Mouse (Mus musculus) CD4-positive, CD25-positive, alpha-beta regulatory T cell, adult 2 months (primary cell): ENCODE measurements around the gene Unkl.
"Not testable (repeated sequence)": the region's sequence is repeated elsewhere in the genome, so short reads cannot be mapped to it uniquely, and the experiment has no call there.

ENCODE experiments used
- DNase-seq: peaks from one replicate; pipeline ENCODE4 v3.0.0-alpha.2; 2012; ENCODE audit warnings: low read depth, low spot score

The Unkl gene

DNA sequence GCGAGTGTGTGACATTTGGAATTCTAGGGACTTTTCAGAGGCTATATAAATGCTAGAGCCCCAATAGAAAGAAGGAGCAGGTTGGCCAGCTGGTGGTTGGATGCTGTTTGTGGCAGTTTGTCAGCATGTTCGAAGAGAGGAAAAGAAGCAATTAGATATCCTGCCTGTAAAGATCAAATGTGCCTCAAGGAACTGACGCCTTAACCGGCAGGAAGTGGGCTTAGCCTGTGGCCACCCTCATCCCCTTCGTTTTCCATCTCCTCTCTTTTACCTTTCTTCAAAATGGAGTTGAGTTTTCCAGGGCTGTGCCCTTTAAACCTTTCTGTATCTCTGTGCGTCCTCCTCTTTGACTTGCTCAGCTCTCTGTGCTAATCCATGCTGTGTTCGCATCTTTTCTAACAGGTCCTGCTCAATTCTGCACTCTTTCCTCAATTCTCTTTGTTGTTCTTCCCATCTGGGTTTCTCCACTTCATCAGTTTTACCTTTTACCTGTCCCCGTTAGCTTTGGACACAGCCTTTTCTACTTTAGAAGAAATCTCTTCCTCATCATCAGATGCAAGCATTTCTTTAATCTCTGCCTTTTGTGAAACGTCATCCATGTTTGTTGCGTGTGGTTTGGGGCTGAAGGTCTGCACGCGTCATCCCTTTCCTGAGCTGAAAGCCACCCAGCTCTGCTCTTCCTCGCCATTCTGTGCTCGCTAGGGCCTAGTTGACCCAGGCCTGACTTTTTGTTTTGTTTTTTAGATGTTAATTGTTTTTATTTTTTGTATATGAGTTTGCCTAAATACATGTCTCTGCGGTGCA is 31.5 kb downstream of the Unkl start:
- peak; percentile 40 for DNase-seq

DNA sequence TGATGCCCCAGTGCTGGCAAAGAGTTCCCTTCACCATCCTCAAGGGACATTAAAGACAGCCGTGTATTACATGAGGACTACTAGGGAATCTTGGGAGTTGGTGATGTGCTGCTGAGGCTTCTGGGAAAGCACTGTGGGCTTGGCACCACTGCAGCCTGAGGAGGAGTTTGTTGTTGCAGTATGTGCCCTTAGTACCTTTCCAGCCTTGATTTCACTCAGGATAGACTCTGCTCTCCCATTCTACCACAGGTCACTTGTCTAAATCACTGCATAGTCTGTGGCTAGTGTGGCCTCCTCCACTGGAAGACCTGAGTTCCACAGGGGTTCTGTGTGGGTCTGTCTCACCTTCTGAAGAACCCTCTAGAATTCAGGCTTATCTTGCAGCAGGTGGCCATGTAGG is 32.5 kb downstream of the Unkl start:
- DNase-seq = no peak

DNA sequence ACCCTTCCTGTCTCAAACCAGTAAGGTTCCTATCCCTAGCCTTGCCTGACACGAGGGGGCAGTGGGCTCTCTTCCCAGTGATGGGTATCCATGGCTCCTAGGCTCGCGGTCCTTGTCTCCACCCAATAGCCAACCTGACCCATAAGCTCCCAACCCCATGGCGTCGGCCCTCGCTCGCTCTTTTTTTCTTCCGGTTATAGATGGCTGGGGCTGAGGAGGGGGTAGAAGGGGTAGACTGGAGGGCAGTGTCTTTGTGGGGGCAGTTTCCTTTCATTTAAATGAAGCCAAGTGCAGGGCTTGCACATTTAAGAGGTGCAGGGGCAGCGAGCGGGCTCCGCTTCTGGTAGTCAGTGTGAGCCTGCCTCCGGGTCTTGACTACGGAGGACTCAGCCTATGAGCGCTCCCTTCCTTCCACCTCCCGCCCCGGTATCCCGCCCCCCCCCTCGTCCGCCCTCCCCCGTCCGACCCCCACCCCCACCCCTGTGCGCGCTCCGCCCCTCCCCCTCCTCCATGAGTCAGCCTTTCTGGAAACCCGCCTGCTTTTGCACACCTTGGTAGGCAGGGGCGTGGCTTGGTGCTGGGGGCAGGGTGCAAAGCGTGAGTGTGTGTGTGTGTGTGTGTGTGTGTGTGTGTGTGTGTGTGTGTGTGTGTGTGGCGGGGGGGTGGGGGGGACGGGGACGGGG is 33.8 kb downstream of the Unkl start:
- DNase-seq = peak; percentile 88

DNA sequence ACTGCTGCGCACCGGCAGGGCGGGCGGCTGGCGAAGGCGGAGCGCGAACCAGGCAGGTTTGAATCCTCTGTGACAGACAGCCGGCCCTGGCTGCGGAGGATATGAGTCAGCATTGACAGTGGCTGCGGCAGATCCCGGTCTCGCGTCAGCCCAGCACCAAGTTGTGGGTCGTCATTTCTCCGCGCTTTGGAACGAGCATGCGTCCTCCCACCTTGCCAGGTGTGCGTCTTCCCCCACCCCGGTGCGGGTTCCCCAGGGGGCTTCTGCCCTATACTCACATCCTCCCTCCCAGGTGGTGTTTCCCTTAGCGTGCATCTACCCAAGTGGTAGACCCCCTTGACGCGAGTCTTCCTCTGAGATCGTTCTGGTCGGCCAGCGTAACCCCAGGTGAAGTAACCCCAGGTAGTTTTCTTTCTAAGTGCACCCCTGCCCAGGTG is 34.3 kb downstream of the Unkl start:
- DNase-seq = peak; percentile 55

DNA sequence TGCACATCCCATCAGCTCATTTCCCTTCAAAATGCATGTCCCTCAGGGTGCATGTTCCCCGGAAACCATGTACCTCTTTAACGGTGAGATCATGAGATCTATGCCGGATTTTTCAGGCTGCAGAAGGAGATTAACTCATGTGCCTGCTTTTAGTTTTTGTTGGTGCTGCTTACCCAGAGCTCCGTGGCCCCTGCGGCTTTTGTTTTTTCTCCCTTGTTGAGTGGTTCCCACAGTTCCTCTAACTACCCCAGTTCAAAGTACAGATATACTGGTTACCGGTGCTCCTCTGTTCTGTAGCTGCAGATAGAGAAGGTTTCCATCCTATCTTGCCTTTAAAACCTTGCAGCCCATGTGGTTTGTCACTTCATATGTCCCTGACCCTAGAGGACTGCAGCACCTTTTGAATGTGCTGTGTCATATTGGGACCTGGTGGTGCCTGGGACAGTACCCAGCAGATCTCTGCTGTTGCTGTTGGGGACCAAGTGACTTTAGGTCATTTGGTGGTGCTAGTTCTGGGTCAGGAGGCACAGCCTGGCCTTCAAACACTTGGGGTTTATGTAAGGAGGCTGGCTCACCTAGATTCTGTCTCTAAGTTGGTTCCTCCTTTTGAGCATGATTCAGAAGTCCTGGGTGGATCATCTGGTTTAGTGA is 34.9 kb downstream of the Unkl start:
- peak; percentile 39 for DNase-seq

DNA sequence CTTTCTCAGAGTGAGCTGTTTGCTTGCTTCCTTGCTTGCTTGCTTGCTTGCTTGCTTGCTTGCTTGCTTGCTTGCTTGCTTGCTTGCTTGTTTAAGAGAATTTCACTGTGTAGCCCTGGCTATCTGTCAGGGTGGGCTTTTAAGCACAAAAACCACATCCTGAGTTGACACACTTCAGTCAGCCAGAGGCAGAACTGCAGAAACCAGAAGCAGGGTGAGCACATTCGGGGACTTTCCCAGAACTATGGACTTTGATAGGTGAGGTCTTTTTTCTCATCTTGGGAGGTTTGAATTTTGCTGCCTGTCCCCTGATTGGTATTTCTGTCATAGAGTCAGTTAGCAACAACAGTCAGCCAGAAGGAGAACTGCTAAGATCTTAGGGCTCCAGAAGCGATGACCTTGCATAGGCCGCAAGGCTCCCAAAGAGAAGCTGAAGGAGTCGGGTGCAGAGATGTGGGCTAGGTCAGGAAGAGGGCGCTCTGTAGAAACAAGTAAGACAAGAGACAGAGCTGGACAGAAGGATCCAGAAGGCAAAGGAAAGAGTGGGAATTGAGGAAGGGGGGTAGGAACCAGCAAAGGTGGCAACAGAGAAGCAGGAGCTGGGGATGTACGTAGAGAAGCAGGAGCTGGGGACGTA is 36.5 kb downstream of the Unkl start:
- peak; percentile 78 for DNase-seq

DNA sequence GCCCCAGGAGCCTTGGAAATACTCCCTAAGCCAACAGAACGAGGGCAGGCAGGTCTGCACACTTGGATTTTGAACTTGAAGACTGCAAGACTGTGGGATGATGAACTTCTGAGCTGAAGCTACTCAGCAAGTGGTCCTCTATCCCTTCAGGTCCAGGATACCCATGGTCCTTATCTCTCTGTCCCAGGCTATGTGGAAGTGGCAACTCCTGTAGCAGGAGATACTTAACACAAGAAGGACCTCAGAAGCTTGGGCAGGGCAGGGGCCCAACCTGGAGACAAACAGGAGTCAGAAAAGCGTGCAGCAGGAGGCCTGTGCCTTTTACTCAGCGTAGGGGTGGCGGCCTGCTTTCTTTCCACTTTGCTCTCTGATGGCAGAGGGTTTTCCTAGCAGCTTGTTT is 37.5 kb downstream of the Unkl start:
- no peak for DNase-seq

DNA sequence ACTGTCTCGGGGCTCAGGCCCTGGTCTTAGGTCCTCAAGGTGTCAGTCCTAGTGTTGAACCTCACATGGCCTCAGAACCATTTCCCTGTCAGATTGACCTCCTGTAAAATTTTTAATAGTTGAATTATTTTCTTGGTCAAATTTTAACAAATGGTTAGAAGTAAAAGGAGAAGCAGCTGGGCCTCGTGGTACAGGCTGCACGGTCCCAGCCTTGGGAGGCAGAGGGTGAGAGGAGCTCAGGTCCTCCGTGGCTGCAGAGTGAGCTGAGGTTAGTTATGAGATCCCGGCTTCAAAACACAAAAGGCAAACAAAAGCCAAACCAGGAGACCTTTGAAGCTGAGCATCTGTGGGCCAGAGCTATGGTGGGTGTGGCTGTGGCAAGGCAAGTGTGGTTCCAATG is 39.8 kb downstream of the Unkl start:
- DNase-seq = no peak

DNA sequence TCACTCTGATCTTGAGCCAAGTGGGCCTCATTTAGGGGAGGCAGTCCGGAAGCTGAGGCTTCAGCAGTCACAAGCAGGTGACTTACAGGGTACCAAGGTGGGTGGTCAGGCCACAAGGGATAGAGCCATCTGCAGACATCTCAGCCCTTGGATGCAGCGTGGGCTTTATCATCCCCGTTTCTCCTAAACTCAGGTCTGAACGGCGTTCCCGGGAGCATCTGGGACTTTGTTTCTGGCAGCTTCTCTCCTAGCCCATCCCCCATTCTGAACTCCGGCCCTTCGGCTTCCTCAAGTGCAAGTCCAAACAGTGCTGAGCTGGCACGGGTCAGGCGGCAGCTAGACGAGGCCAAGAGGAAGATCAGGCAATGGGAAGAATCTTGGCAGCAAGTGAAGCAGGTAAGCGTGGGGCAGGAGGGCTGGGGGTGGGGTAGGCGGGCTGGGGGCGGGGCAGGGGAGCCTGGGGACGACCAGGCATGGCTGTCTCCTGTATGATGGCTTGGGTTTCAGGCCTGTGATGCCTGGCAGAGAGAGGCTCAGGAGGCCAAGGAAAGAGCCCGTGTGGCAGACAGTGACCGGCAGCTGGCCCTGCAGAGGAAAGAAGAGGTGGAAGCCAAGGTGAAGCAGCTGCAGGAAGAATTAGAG is 41.9 kb downstream of the Unkl start:
- not testable (repeated sequence) for DNase-seq

DNA sequence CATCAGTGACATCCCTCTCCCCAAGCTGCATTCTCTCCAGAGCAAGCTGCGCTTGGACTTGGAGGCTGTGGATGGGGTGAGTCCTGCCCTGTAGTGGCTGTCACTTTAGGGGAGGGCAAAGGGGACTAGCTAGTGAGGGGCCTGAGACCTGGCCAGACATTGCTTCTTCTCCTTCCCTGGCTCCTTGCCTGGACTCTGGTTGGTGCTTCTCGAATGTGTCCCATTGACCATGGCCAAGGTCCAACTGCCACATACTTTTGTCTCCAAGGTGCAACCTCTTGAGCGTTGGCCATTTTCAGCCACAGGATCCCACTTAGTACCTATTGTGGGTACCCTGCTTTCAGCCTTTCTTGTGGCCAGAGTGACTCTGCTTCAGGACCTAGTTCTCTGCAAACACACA is 42.5 kb downstream of the Unkl start:
- no peak for DNase-seq

DNA sequence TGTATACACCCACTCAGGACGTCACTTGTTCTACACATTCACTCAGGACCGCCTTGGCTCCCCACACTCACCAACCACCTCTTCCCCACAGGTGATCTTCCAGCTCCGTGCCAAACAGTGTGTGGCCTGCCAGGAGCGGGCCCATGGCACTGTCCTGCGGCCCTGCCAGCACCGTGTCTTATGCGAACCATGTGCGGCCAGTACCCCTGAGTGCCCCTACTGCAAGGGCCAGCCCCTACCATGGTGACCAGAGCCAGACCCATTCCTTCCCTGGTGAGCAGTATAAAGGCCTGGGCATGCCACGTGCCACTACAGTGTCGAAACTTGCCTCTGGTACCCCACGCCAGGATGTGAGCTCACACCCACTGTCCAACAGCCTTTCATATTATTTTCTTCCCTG is 43.4 kb downstream of the Unkl start:
- DNase-seq = not testable (repeated sequence)

DNA sequence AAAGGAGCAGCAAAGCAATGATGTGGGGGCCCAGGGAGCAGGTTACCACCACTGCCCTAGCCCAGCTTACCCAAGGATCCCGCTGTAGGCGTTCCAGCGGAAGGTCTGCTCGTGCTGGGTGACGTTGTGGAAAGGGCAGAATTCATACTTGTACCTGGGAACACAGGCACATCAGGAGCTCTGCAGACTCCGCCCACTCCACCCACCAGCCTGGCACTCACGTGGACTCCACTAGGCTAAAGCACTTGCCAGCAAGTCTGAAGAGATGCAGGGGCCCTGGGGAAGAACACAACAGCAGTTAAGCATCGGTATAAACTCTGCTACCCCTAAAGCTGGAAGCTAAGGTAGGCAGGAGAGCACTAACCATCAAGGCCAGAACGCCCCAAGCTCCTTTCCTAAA is 47.4 kb downstream of the Unkl start:
- DNase-seq = no peak

DNA sequence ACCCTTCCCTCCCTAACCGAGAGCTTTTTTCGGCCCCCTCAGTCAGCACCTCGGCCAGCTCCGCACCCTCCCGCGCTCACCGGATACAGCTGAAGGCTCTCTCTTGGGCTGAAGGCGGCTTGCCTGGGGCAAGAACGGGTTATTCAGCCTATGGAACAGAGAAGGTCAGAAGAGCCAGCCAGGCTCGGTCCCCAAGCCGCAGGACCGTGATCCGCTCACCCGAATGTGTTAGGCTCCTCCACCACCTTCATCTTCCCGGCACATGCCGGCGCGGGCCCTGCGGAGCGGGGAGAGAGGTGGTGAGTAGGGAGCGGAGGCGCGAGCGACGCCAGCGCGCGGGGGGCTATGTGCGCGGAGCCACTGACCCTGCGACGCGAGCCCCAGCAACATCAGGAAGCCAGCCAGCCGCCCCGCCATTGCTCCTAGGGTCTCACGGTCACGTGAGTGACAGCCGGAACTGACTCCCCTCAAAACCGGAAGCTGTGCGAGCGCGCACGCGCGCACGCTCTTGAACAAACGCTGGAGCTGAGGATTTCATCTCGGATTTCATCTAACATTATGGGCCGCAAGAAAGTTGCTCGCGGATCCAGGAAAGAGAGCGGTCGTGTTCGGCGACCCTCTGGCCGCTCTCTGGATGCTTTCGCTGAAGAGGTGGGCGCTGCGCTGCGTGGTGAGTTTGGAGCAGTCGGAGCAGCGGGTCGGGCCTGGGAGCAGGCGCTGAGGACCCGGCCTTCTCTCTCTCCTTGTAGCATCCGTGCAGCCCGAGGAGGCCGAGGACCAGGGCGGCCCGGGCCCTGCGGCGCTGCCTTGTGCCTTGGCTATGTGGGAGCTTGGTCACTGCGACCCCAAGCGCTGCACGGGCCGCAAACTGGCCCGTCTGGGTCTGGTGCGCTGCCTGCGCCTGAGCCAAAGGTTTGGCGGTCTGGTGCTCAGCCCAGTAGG is 51.8 kb downstream of the Unkl start, which contains the start of the genes Gnptg and Tsr3:
TSS of gene Gnptg (minus strand) at position 430 of the 942 bp plus-strand sequence.
TSS of gene Tsr3 (plus strand) at position 476 of the 942 bp plus-strand sequence.
- peak; percentile 92 for DNase-seq

DNA sequence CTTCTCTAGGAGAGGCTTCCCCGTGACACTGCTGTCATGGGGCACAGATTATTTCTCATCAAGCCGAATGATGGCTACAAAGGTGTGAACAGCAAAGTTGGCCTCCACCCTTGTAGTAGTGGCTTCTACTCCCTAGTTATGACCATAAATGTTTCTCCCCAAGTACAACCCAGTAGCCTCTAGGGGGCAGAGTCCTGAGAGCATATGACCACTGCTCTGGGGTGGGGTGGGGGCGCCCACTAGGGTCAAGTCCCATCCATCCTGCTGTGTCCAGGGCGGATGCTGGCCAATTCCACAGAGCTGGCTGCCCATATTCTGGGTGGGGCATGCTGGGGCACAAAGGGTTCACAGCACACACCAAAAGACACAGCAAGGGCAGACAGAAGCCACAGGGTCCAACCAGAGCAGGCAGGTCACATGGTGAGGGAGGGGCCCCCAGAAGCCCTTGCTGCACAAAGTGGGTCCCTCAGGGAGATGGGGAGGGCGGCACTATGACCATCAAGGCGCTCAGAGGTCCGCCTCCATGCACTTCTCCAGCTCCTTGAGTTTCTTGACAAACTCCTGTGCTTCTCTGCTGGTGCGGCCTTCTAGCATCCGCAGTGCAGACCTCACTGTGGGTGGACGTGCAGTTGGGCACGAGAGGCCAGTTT is 55.1 kb downstream of the Unkl start:
- DNase-seq = no peak

DNA sequence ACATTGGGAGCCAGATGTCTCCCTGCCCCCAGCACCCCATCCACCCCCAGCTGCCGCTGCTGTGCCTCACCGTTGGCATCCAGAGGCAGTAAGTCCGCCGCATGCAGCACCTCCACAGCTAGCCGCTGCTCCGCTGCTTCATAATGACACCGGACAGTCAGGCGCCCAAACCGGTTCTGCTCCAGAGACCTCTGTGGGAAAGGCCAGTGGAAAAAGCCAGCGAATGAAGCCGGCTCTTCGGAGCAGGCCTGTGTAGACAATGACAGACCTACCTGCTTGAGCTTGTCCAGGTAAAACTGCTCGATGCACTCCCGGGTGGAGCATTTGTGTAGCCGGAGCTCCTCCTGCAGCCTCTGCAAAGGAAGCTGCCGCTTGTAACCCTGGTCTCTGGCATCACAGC is 56.0 kb downstream of the Unkl start:
- no peak for DNase-seq

DNA sequence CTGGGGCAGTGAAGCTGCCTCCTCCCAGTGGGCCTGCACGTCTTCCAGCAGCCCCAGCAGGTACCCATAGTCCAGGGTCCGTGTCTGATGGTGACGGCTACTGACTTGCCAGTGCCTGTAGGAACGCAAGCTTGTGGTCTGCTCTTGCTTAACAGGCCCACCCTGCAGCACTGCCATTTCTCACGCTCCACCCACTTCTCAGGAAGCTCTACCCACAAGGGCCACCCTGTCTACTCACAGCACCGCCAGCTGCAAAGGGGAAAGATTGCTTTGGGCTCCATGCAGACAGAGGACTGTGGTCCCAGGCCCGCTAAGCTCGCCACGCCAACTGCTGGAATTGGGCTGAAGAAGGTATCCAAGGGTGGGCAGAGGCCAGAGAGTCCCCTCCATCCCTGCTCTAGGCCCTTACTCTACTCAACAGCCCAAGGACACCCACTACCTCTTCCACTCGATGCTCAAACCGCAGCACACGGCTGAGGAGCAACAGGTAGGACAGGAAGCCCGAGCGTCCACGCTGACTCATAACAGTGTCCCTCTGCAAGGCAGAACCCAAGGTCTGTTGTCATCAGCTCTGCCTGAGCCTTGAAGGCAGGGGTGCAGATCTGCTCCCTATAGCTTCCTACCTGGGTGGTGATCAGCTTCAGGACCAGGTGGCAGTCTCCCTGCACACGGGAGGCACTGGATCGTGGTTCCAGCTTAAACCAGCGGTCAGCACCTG is 60.0 kb downstream of the Unkl start:
- DNase-seq = peak; percentile 44

DNA sequence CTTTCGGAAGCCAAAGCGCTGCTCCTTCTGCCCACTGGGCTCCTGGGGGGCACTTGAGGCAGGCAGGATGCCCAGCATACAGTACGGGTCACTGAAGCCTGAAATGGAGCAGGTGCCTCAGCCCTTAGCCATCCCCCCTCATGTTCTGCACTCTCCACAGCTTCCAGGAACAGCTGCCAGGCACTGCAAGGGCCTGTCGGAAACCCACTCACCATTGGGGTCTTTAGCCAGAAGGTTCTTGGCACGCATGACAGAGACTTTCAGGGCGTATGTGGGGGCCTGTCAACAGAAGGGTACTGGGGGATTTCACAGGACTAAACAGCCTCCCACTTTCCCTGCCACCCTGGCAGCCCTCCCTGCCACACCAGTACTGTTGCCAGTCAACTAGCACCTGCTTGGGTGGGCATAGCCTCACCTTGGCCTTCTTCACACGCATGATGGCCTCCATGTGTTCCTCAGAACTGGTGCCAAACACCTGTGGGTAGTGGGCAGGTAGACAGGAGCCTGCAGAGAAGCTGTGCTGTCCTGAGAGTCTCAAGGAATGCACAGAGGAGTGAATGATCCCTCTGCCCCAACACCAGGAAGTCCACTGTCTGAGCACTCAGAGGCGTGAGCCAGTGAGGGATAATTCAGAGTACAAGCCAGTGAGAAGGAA is 62.1 kb downstream of the Unkl start:
- no peak for DNase-seq

DNA sequence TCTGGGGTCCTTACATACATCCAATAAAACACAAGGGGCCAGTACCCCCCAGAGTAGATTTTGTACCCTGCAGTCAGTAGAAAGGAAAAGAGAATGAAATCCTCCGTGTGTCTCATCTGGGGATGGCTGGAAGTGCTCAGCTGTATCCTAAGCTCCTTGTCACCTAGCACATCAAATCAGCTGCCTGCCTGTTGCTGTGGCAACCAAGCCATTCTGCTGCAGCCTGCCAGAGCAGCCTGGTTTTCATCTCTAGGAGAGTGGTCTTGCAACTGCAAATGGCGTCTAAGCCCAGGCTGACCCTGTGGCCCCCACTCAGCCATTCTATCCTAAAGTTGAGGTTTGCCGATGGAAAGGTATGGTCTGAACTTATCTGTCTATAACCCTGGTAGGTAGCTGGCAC is 64.4 kb downstream of the Unkl start:
- DNase-seq = no peak

DNA sequence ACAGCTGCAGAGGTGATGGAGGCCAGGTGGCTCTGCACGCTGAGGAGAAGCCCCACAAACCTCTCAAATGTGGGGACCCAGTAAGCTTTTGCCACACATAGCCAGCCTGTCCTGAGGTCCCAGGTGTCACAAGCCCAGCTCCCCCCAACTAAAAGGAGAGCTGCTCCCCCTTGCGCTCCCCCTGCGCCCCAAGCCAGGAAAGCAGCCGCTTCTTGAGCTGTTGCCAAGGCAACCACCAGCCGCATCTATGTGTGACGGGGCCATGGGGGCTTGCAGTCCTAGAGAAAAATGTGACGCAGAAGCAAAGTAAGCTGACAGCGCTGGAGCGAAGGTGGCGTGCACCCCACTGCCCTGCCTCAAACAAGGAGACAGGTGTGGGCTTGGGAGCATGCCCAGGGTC is 65.6 kb downstream of the Unkl start:
- no peak for DNase-seq
